Mouse (Mus musculus) neural tube, embryonic 15.5 days (tissue): ENCODE data around the gene Tnp1. TPM values are rescaled to one million over a fixed set of nuclear protein-coding genes. Genes with fewer than 3 reads are reported as not detected.

Source experiments
- ATAC-seq: fragments of 200-750 bp; cut with Nextera tagmentation; 2 replicates; pipeline ENCODE4 v1.8.0; 2017; ENCODE audit warnings: mild to moderate bottlenecking, moderate TSS enrichment, moderate library complexity; ENCODE audit not compliant: low FRiP score
- H3K27ac ChIP-seq: fragments of 300-500 bp; sonication (generic); replicated peaks from 2 replicates; pipeline ENCODE4 v1.5.1; 2015; ENCODE audit warnings: mild to moderate bottlenecking, inconsistent platforms
- H3K27me3 ChIP-seq: fragments of 300-500 bp; sonication (generic); replicated peaks from 2 replicates; pipeline ENCODE4 v1.6.1; 2015; ENCODE audit warnings: inconsistent platforms
- H3K36me3 ChIP-seq: fragments of 300-500 bp; sonication (generic); 2 replicates; pipeline ENCODE4 v1.6.1; 2015; ENCODE audit warnings: inconsistent platforms
- H3K4me1 ChIP-seq: fragments of 300-500 bp; sonication (generic); 2 replicates; pipeline ENCODE4 v1.6.1; 2015; ENCODE audit warnings: inconsistent platforms
- H3K4me2 ChIP-seq: fragments of 300-500 bp; sonication (generic); 2 replicates; pipeline ENCODE4 v1.6.1; 2015; ENCODE audit warnings: inconsistent platforms, mild to moderate bottlenecking, moderate library complexity
- H3K4me3 ChIP-seq: fragments of 300-500 bp; sonication (generic); replicated peaks from 2 replicates; pipeline ENCODE4 v1.5.1; 2015; ENCODE audit warnings: mild to moderate bottlenecking, inconsistent platforms
- H3K9ac ChIP-seq: fragments of 300-500 bp; sonication (generic); replicated peaks from 2 replicates; pipeline ENCODE4 v1.6.1; 2015; ENCODE audit warnings: mild to moderate bottlenecking, inconsistent platforms
- H3K9me3 ChIP-seq: fragments of 300-500 bp; sonication (generic); replicated peaks from 2 replicates; pipeline ENCODE4 v1.6.1; 2016; ENCODE audit warnings: inconsistent platforms
- WGBS: fragments of 180-500 bp; shearing (Covaris S2); methylation state at CpG from one replicate; pipeline ENCODE4 v1.1.7; 2015; ENCODE audit warnings: mixed read lengths; 5-methylcytosine and 5-hydroxymethylcytosine counted together
- polyA plus RNA-seq: library from polyadenylated mRNA; unstranded; fragments of >200 nt; fragmentation: Nextera tagmentation; extraction: Ambion mirVana; gene quantifications from 2 replicates; pipeline ENCODE4 v1.2.1, GENCODE M21; 2015

Tnp1 gene
- polyA plus RNA-seq, 1 experiment from 2014 or later: not detected

- H3K9ac ChIP-seq: no peak overlapping the region
- no peak for ATAC-seq
- no peaks in the 10 kb centered on the region for H3K9me3 ChIP-seq
- no peak overlapping the region for H3K27ac ChIP-seq
- 93% methylated on average over 10 of the region's 10 CpGs for WGBS
- no peaks in the 10 kb centered on the region for H3K36me3 ChIP-seq
- H3K27me3 ChIP-seq: no peaks in the 10 kb centered on the region
- H3K4me1 ChIP-seq: peaks cover 7% of the 10 kb centered on the region; the same call in 1 of the 2 replicates
- H3K4me2 ChIP-seq: no peak overlapping the region
- H3K4me3 ChIP-seq: no peak overlapping the region
Measured at GRCm38 (mm10) chr1:73043671-73044070, 28.0 kb upstream of the Tnp1 start.

GRCm38 (mm10) chr1:73040691-73041425 is 25.1 kb upstream of the Tnp1 start:
- ATAC-seq: no peak
- 82% methylated on average over 3 of the region's 3 CpGs for WGBS
- Histone ChIP-seq H3K27me3 (no peaks in the 10 kb centered on the region), H3K4me3 (no peak overlapping the region), H3K4me2 (no peak overlapping the region), H3K9ac (no peak overlapping the region), H3K27ac (no peak overlapping the region), H3K36me3 (no peaks in the 10 kb centered on the region), H3K4me1 (peaks cover 2% of the 10 kb centered on the region; the same call in 1 of the 2 replicates), H3K9me3 (no peaks in the 10 kb centered on the region)

GRCm38 (mm10) chr1:73038532-73038931 is 22.8 kb upstream of the Tnp1 start:
- Histone ChIP-seq H3K4me2 (no peak overlapping the region), H3K27ac (no peak overlapping the region), H3K9me3 (no peaks in the 10 kb centered on the region), H3K4me1 (no peaks in the 10 kb centered on the region), H3K36me3 (no peaks in the 10 kb centered on the region), H3K9ac (no peak overlapping the region), H3K27me3 (no peaks in the 10 kb centered on the region), H3K4me3 (no peak overlapping the region)
- ATAC-seq: no peak
- 79% methylated on average over 3 of the region's 3 CpGs for WGBS

- WGBS: 70% methylated on average over 3 of the region's 3 CpGs
- H3K36me3 ChIP-seq: no peaks in the 10 kb centered on the region
Measured at GRCm38 (mm10) chr1:73036536-73036935, 20.8 kb upstream of the Tnp1 start.

GRCm38 (mm10) chr1:73035726-73036125 is 20.0 kb upstream of the Tnp1 start:
- ATAC-seq: no peak
- H3K27ac ChIP-seq: no peak overlapping the region
- H3K4me1 ChIP-seq: no peaks in the 10 kb centered on the region
- H3K9me3 ChIP-seq: no peaks in the 10 kb centered on the region
- H3K9ac ChIP-seq: no peak overlapping the region
- WGBS: 86% methylated on average over 3 of the region's 3 CpGs
- H3K27me3 ChIP-seq: no peaks in the 10 kb centered on the region
- no peak overlapping the region for H3K4me3 ChIP-seq
- no peak overlapping the region for H3K4me2 ChIP-seq
- no peaks in the 10 kb centered on the region for H3K36me3 ChIP-seq

More at GRCm38 (mm10) chr1:73036536-73036935, 20.8 kb upstream of the Tnp1 start:
- no peak overlapping the region for H3K27ac ChIP-seq
- no peaks in the 10 kb centered on the region for H3K4me1 ChIP-seq
- H3K9me3 ChIP-seq: no peaks in the 10 kb centered on the region
- no peaks in the 10 kb centered on the region for H3K27me3 ChIP-seq
- no peak for ATAC-seq
- no peak overlapping the region for H3K4me3 ChIP-seq
- H3K9ac ChIP-seq: no peak overlapping the region
- H3K4me2 ChIP-seq: no peak overlapping the region

DNA sequence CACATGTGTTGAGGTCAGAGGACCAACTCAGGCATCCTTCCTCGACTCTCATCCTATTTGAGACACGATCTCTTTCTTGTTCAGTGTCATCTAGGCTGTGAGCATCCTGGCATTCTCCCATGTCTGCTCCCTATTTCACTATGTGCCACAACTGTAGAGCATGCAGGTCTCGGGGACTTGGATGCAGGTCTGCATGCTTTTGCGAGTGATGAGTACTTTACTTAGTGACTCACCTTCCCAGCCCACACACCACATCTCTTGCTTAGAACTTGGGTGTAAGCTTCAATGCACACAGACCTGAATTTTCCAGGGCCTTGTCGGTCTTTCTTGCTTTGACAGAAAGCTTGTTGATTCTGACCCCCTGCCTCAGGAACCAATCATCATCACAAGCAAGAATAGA is 16.8 kb upstream of the Tnp1 start:
- Histone ChIP-seq H3K9me3 (no peaks in the 10 kb centered on the region), H3K4me1 (no peaks in the 10 kb centered on the region), H3K36me3 (no peaks in the 10 kb centered on the region), H3K27me3 (no peaks in the 10 kb centered on the region), H3K4me2 (no peak overlapping the region), H3K27ac (no peak overlapping the region), H3K4me3 (no peak overlapping the region), H3K9ac (no peak overlapping the region)
- no peak for ATAC-seq
- 92% methylated on average over 5 of the region's 5 CpGs for WGBS

- Histone ChIP-seq H3K9ac (no peak overlapping the region), H3K4me2 (no peak overlapping the region), H3K36me3 (no peaks in the 10 kb centered on the region), H3K4me1 (no peaks in the 10 kb centered on the region), H3K27ac (no peak overlapping the region), H3K27me3 (no peaks in the 10 kb centered on the region), H3K4me3 (no peak overlapping the region), H3K9me3 (no peaks in the 10 kb centered on the region)
- 71% methylated on average over 6 of the region's 6 CpGs for WGBS
- ATAC-seq: no peak
Measured at GRCm38 (mm10) chr1:73028741-73029140, 13.0 kb upstream of the Tnp1 start.

DNA sequence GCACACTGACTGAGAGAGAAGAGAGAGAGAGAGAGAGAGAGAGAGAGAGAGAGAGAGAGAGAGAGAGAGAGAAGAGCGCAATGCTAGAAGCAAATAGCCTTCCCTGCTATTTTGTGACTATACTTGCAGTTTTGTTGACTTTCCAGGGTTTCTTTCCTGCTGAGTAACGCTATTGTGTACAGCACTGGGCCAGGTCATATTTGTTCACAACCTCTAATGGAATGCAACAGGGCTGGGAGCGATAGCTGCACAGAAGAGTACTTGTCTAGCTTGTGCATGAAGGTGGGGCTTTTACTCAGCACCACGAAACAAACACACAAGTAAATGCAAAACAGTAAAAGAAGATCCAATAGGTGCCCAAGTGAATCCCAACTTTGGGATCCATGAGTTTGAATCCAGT is 11.7 kb upstream of the Tnp1 start:
- Histone ChIP-seq H3K27me3 (no peaks in the 10 kb centered on the region), H3K4me2 (no peak overlapping the region), H3K4me1 (no peaks in the 10 kb centered on the region), H3K27ac (no peak overlapping the region), H3K9me3 (no peaks in the 10 kb centered on the region), H3K9ac (no peak overlapping the region), H3K4me3 (no peak overlapping the region), H3K36me3 (no peaks in the 10 kb centered on the region)
- WGBS: 84% methylated on average over 4 of the region's 4 CpGs
- ATAC-seq: no peak

DNA sequence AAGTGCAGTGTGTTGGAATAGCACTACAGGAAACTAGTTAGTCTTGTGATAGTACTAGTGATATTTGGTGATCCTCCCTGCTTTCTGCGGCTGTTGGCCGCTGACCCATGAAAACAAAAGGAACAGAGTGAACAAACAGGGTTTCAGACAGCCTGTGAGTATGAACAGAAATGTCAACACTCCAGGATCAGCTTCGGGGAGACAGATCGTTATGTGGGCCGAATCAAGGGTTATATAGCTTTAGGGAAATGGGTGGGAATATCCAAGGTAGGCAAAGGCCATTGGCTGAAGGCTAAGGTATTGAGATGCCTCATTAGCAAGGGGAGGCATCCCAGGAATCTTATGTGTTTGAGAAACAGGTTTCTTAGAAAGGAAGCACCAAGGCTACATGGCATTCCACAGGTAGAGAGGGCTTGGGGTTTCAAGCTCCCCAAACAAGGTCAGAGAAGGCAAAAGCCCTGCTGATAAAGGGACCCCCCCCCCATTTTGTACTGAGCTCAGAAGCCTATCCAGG is 11.1 kb upstream of the Tnp1 start:
- H3K9ac ChIP-seq: no peak overlapping the region
- no peaks in the 10 kb centered on the region for H3K36me3 ChIP-seq
- H3K4me3 ChIP-seq: no peak overlapping the region
- no peak overlapping the region for H3K4me2 ChIP-seq
- ATAC-seq: no peak
- no peaks in the 10 kb centered on the region for H3K9me3 ChIP-seq
- 79% methylated on average over 5 of the region's 5 CpGs for WGBS
- H3K27ac ChIP-seq: no peak overlapping the region
- no peaks in the 10 kb centered on the region for H3K27me3 ChIP-seq
- H3K4me1 ChIP-seq: no peaks in the 10 kb centered on the region

- Histone ChIP-seq H3K4me1 (no peaks in the 10 kb centered on the region), H3K27ac (no peak overlapping the region), H3K27me3 (no peaks in the 10 kb centered on the region), H3K4me2 (no peak overlapping the region), H3K36me3 (no peaks in the 10 kb centered on the region), H3K9ac (no peak overlapping the region), H3K9me3 (no peaks in the 10 kb centered on the region), H3K4me3 (no peak overlapping the region)
- WGBS: 95% methylated on average over 3 of the region's 3 CpGs
- no peak for ATAC-seq
Measured at GRCm38 (mm10) chr1:73026157-73026556, 10.4 kb upstream of the Tnp1 start.

DNA sequence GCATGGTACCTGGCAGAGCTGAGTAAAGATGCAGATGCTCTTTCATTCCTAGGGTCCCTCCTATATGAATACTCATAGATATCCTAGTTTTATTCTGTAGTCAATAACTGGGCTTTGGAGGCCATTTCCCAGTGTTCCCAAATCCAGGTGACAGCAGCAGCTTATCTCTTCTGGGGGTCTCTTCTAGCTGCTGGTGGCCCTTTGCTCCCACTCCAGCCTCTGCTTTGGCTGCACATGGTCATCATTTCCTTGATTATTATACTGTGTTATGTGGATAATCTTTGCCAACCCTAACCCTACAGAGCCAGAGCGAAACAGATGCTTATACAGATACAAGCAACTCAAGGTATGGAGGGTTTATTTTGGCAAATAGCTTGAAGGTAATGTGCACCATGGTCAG is 8.9 kb downstream of the Tnp1 start:
- no peaks in the 10 kb centered on the region for H3K4me1 ChIP-seq
- no peak overlapping the region for H3K4me3 ChIP-seq
- H3K36me3 ChIP-seq: no peaks in the 10 kb centered on the region
- no peak overlapping the region for H3K9ac ChIP-seq
- H3K27ac ChIP-seq: no peak overlapping the region
- no peak overlapping the region for H3K4me2 ChIP-seq
- no peaks in the 10 kb centered on the region for H3K27me3 ChIP-seq
- WGBS: 95% methylated on average over 1 of the region's 1 CpGs
- no peak for ATAC-seq
- H3K9me3 ChIP-seq: no peaks in the 10 kb centered on the region

DNA sequence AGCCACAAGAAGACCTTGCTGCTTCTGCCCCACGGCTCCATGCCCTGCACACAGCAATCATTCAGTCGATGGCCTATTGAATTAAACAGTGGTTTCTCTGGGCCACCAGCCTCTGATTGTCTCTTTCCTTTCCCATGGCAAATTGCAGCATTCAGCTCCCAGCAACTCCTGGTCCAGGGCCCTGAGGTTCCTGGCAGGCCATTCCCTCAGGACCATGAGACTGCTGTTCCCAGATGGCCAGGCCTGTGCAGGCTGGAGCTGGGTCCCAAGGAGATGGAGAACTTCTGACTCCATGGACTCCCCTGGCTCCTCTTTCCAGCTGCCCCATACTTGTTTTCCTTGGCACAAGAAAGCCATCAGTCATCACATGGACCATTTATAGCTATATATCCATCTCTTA is 10.8 kb downstream of the Tnp1 start:
- no peak for ATAC-seq
- Histone ChIP-seq H3K4me2 (no peak overlapping the region), H3K9me3 (no peaks in the 10 kb centered on the region), H3K4me3 (no peak overlapping the region), H3K36me3 (no peaks in the 10 kb centered on the region), H3K27ac (no peak overlapping the region), H3K27me3 (no peaks in the 10 kb centered on the region), H3K4me1 (no peaks in the 10 kb centered on the region), H3K9ac (no peak overlapping the region)
- 65% methylated on average over 2 of the region's 2 CpGs for WGBS
